Mouse (Mus musculus) kidney, adult 2 months (tissue): ENCODE results near the gene 1700067K01Rik.

Experiments used
- CTCF ChIP-seq: fragments of 200-500 bp; conservative IDR thresholded peaks from 2 replicates; pipeline ENCODE4 v1.5.1; 2011; ENCODE audit warnings: low read depth, mild to moderate bottlenecking, control low read depth, low read length, moderate library complexity, mixed read lengths; ENCODE audit not compliant: insufficient read depth, insufficient read length
- POLR2A ChIP-seq: fragments of 200-500 bp; IDR thresholded peaks from one replicate; pipeline ENCODE4 v1.6.1; 2011; ENCODE audit warnings: low read depth, low read length, control low read depth

DNA sequence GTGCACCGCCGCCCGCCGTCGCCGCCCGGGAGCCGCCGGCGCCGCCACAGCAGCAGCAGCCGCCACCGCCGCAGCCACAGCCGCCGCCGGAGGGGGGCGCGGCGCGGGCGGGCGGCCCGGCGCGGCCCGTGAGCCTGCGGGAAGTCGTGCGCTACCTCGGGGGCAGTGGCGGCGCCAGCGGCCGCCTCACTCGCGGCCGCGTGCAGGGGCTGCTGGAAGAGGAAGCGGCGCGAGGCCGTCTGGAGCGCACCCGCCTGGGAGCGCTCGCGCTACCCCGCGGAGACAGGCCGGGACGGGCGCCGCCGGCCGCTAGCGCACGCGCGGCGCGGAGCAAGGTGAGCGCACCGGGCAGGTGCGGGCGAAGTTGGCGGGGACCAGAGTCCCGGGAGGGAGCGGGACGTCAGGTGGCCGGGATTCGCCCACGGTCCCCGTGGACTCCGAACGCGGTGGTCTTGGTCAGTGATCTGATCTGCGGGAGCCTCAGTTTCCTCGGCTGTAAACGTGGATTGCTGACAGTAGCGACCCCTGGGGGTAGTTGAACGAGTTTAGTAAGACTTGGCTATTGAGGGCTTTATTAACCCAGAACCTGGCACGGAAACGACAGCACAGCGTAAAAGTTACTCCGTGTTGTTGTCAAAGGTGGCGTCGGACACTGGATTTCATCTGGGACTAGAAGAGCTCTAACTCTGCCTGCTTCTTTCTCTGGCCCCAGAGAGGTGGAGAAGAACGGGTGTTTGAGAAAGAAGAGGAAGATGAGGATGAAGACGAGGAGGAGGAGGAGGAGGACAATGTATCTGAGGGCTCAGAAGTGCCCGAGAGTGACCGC, 2.9 kb upstream of the 1700067K01Rik start:
- TF ChIP-seq CTCF (peak; percentile 49), POLR2A (no peak)
